Mouse (Mus musculus): Measurements from ENCODE around the gene Col24a1.

- TF ChIP-seq POLR2A (IDR thresholded peaks at IDR 0.05; ENCODE audit: control insufficient read depth, low read depth, low read length) (no peak), CTCF (IDR thresholded peaks at IDR 0.05; ENCODE audit: control insufficient read depth, insufficient read depth, insufficient replicate concordance, low read depth, low read length) (no peak)
These were observed 186.2 kb downstream of the Col24a1 start for GRCm38 (mm10) chr3:145478446-145478845.

Data from testis, adult 2 months (tissue).